In the genomic region with DNA sequence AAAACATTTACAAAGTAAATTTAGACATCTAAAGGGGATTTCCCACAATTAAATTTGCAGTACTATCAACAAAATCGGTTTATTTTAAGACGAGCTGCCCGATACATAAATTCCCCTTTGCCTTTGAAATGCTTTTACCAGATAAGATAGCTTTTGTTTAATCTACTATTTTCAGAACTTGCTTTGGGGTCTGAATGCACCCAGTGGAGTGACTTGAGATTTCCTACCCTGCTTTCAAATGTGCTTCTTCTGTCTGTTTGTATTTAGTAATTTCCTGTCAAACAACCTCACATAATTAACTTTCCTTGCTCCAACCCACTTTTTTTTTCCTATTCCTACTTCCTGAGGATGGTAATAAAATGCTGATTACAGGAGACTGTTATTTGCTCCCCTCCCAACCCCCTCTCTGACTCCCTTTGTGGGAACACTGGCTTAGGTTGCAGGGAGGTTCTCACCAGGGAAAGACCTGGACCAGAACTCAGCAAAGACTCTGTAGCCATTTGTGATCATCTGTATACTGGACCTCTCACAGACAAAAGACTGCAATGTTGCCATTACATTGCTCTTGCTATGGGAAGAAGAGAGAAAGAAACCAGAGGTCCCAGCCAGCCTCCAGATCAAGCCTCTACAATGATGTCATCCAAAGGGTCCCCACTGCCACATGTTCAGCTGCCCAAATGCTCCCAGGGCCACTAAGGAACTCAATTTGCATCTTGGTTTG, we compare ENCODE assay signal across 14 mouse cellular contexts.
DNase-seq lines count a peak whose midpoint lies in the region; ATAC-seq and TF ChIP-seq lines count a peak whose summit lies in the region.
"Had no signal": no experiment of that assay in that cellular context is flagged by ENCODE, and none has a peak within 500 bp of the region (broad histone marks: within the 10 kb centered on the region; RNA-seq: fewer than 3 reads in every experiment).

No protein-coding gene starts in this region.

- no peaks in the 10 kb centered on the region for H3K27me3 ChIP-seq in lung, embryonic 14.5 days (ENCODE audit: insufficient read depth, low read length)
- no peaks in the 10 kb centered on the region for H3K27me3 ChIP-seq in embryonic facial prominence, embryonic 10.5 days (replicated peaks; ENCODE audit: low read depth, poor library complexity, severe bottlenecking)
- H3K27me3 ChIP-seq: Patski had no signal

- WGBS in lung, embryonic 14.5 days = 16% methylated on average over 3 of the region's 3 CpGs
- WGBS in embryonic facial prominence, embryonic 10.5 days = 55% methylated on average over 3 of the region's 3 CpGs

- no peak overlapping the region for H3K9ac ChIP-seq in lung, embryonic 14.5 days

- 0 out of 2 replicates have a peak, but pooled peaks cover 4% of the 10 kb centered on the region for H3K36me3 ChIP-seq in lung, embryonic 14.5 days (ENCODE audit: insufficient read depth)
- H3K36me3 ChIP-seq in embryonic facial prominence, embryonic 10.5 days (replicated peaks) = peaks cover 7% of the 10 kb centered on the region

- peak overlapping the region; percentile 71 for H3K27ac ChIP-seq in lung, embryonic 14.5 days (ENCODE audit: low read depth)
- peak overlapping the region; percentile 72 for H3K27ac ChIP-seq in embryonic facial prominence, embryonic 10.5 days (replicated peaks)
- H3K27ac ChIP-seq: macrophage had no signal

- TF ChIP-seq CTCF in lung, embryonic 14.5 days (IDR thresholded peaks at IDR 0.05; ENCODE audit: low read depth) = no peak

- no peaks in the 10 kb centered on the region for H3K9me3 ChIP-seq in lung, embryonic 14.5 days (ENCODE audit: low read depth, low read length)
- H3K9me3 ChIP-seq in embryonic facial prominence, embryonic 10.5 days = no peaks in the 10 kb centered on the region

- peak; percentile 52 for DNase-seq in heart, adult 8-10 months (ENCODE audit: low spot score)
- DNase-seq in heart, postnatal 4 days = no peak
- peak; percentile 61 for DNase-seq in lung, embryonic 14.5 days
- no peak for DNase-seq in lung, postnatal 36 days
- peak; percentile 39 for DNase-seq in embryonic facial prominence, embryonic 10.5 days (ENCODE audit: low spot score)
- DNase-seq in right cerebral cortex, adult 18-20 months = no peak
- DNase-seq in frontal cortex, adult 2 months (ENCODE audit: extremely low spot score in 1 of 2, low spot score in 1 of 2) = no peak
- DNase-seq: adrenal gland, postnatal 10 days; cerebellum, adult 2 months; gastrocnemius, postnatal 25 days; kidney, adult 2 months had no signal

- peak; percentile 65 for ATAC-seq in lung, embryonic 14.5 days (ENCODE audit: insufficient read depth)
- ATAC-seq in inflammation-experienced regulatory T-cells, adult 6 months = peak; percentile 36
- ATAC-seq: Patski had no signal

- no peak overlapping the region for H3K4me3 ChIP-seq in lung, embryonic 14.5 days (ENCODE audit: low read depth, low read length)
- H3K4me3 ChIP-seq in embryonic facial prominence, embryonic 10.5 days = no peak overlapping the region

- H3K4me1 ChIP-seq in lung, embryonic 14.5 days (ENCODE audit: insufficient read depth) = peaks cover 19% of the 10 kb centered on the region
- peaks cover 60% of the 10 kb centered on the region for H3K4me1 ChIP-seq in embryonic facial prominence, embryonic 10.5 days

- H3K4me2 ChIP-seq in lung, embryonic 14.5 days = no peak overlapping the region

Comparison
In these comparisons a context has a peak if more than half of its experiments do, and no peak if none do; other contexts are left out.
1. DNase-seq: peak in heart, adult 8-10 months (single experiment), lung, embryonic 14.5 days (single experiment) and embryonic facial prominence, embryonic 10.5 days (single experiment); none in heart, postnatal 4 days (single experiment), lung, postnatal 36 days (single experiment), right cerebral cortex, adult 18-20 months (single experiment) and frontal cortex, adult 2 months (0 of 2).